ENCODE assay signal across 8 mouse cellular contexts in genomic region chr4:114415925-114416645, GRCm38 (mm10). TPM values are rescaled to one million over a fixed set of nuclear protein-coding genes. Genes with fewer than 3 reads are reported as not detected.
A peak's percentile ranks its signal among the peaks of the same experiment; 100 is the strongest.
DNase-seq lines count a peak whose midpoint lies in the region; ATAC-seq and TF ChIP-seq lines count a peak whose summit lies in the region.

No protein-coding gene starts in this region.

- no peaks in the 10 kb centered on the region for H3K36me3 ChIP-seq in forebrain, embryonic 14.5 days (ENCODE audit: control insufficient read depth, insufficient read depth, low read length)
- no peaks in the 10 kb centered on the region for H3K36me3 ChIP-seq in forebrain, embryonic 16.5 days (ENCODE audit: control insufficient read depth, insufficient read depth)
- H3K36me3 ChIP-seq in limb, embryonic 14.5 days (ENCODE audit: control insufficient read depth, insufficient read depth, low read length) = no peaks in the 10 kb centered on the region

- DNase-seq in forebrain, embryonic 14.5 days (ENCODE audit: low spot score) = peak; percentile 11
- DNase-seq in urinary bladder, postnatal 14 days (ENCODE audit: low spot score) = peak; percentile 24
- DNase-seq in urinary bladder, postnatal 25 days (ENCODE audit: low spot score) = no peak
- DNase-seq in limb, embryonic 14.5 days (ENCODE audit: low spot score) = peak; percentile 63
- peak; percentile 69 for DNase-seq in telencephalon, adult 2 months (ENCODE audit: low read depth, low spot score)
- no peak for DNase-seq in cerebellum, adult 11-12 months

- no peak overlapping the region for H3K4me2 ChIP-seq in forebrain, embryonic 14.5 days (ENCODE audit: low read length)
- H3K4me2 ChIP-seq in forebrain, embryonic 16.5 days (ENCODE audit: low read length) = no peak overlapping the region
- peak overlapping the region; percentile 28 for H3K4me2 ChIP-seq in limb, embryonic 14.5 days (replicated peaks; ENCODE audit: low read depth, low read length, severe bottlenecking)

- no peak for TF ChIP-seq POLR2A in limb, embryonic 14.5 days (IDR thresholded peaks at IDR 0.05; ENCODE audit: borderline replicate concordance, extremely low read depth, insufficient read depth, insufficient read length)

- 39% methylated on average over 16 of the region's 16 CpGs for WGBS in forebrain, embryonic 14.5 days
- 26% methylated on average over 16 of the region's 16 CpGs for WGBS in forebrain, embryonic 16.5 days
- 24% methylated on average over 16 of the region's 16 CpGs for WGBS in limb, embryonic 14.5 days

- no peaks in the 10 kb centered on the region for H3K4me1 ChIP-seq in forebrain, embryonic 14.5 days (ENCODE audit: control insufficient read depth, insufficient read depth, low read length)
- no peaks in the 10 kb centered on the region for H3K4me1 ChIP-seq in forebrain, embryonic 16.5 days (replicated peaks; ENCODE audit: control insufficient read depth, insufficient read depth, low read length)
- peaks cover 20% of the 10 kb centered on the region for H3K4me1 ChIP-seq in limb, embryonic 14.5 days (ENCODE audit: control insufficient read depth, insufficient read depth, low read length)

- no peak overlapping the region for H3K9ac ChIP-seq in forebrain, embryonic 14.5 days (ENCODE audit: low read length)
- no peak overlapping the region for H3K9ac ChIP-seq in forebrain, embryonic 16.5 days (replicated peaks; ENCODE audit: low read depth, low read length)
- 0 out of 2 replicates have a peak overlapping the region, but pooled peaks have one; percentile 8 for H3K9ac ChIP-seq in limb, embryonic 14.5 days (ENCODE audit: low read depth, low read length, severe bottlenecking)

- H3K4me3 ChIP-seq in forebrain, embryonic 14.5 days (ENCODE audit: low read depth, low read length) = no peak overlapping the region
- no peak overlapping the region for H3K4me3 ChIP-seq in forebrain, embryonic 16.5 days (replicated peaks; ENCODE audit: low read length)
- H3K4me3 ChIP-seq in limb, embryonic 14.5 days (replicated peaks; ENCODE audit: low read length) = no peak overlapping the region

- no peak for ATAC-seq in forebrain, embryonic 14.5 days
- ATAC-seq in forebrain, embryonic 16.5 days = no peak
- peak; percentile 65 for ATAC-seq in limb, embryonic 14.5 days (ENCODE audit: low FRiP score, low read depth)
- no peak for ATAC-seq in erythroblast, adult 5-6 weeks (replicated peaks; ENCODE audit: low FRiP score, poor library complexity, severe bottlenecking)

- no peaks in the 10 kb centered on the region for H3K27me3 ChIP-seq in forebrain, embryonic 14.5 days (replicated peaks; ENCODE audit: control insufficient read depth, insufficient read depth, low read length)
- H3K27me3 ChIP-seq in forebrain, embryonic 16.5 days (replicated peaks; ENCODE audit: control insufficient read depth, insufficient read depth, low read length) = no peaks in the 10 kb centered on the region
- 0 out of 2 replicates have a peak, but pooled peaks cover 5% of the 10 kb centered on the region for H3K27me3 ChIP-seq in limb, embryonic 14.5 days (ENCODE audit: control insufficient read depth, insufficient read depth, low read length)

- no peaks in the 10 kb centered on the region for H3K9me3 ChIP-seq in forebrain, embryonic 14.5 days (replicated peaks; ENCODE audit: control insufficient read depth, low read length)
- H3K9me3 ChIP-seq in forebrain, embryonic 16.5 days (ENCODE audit: control insufficient read depth, low read length) = no peaks in the 10 kb centered on the region
- no peaks in the 10 kb centered on the region for H3K9me3 ChIP-seq in limb, embryonic 14.5 days (ENCODE audit: control insufficient read depth, low read length)

- no peak overlapping the region for H3K27ac ChIP-seq in forebrain, embryonic 14.5 days (ENCODE audit: low read depth, low read length)
- H3K27ac ChIP-seq in forebrain, embryonic 16.5 days (ENCODE audit: low read length) = no peak overlapping the region
- H3K27ac ChIP-seq in limb, embryonic 14.5 days (replicated peaks; ENCODE audit: low read depth, low read length) = peak overlapping the region; percentile 72; the same call in 1 of the 2 replicates

RNA-seq across cellular contexts. Expression of gene Trabd2b, which starts 9.6 kb away (rescaled TPM):
- 0.37 and 0.41 TPM in 2 replicates for polyA plus RNA-seq in forebrain, embryonic 14.5 days (2014; fragmentation: Nextera tagmentation; extraction: Ambion mirVana)
- polyA plus RNA-seq in forebrain, embryonic 16.5 days (2015; fragmentation: Nextera tagmentation; extraction: Ambion mirVana) = 0.29 and 0.60 TPM in 2 replicates
- polyA plus RNA-seq in limb, embryonic 14.5 days (2012; rRNA removed) = 6.2 and 7.4 TPM in 2 replicates
- 3.6 and 4.6 TPM in 2 replicates for polyA plus RNA-seq in limb, embryonic 14.5 days (2014; fragmentation: Nextera tagmentation; extraction: Ambion mirVana)
- not detected in 2 replicates for total RNA-seq in erythroblast, adult 5-6 weeks (2015; ENCODE audit: low replicate concordance)
- not detected in 2 replicates for total RNA-seq in erythroblast, adult 5-6 weeks (2017; ENCODE audit: low replicate concordance)

Comparison
In these comparisons a context has a peak if more than half of its experiments do, and no peak if none do; other contexts are left out.
1. DNase-seq: peak in forebrain, embryonic 14.5 days (single experiment), urinary bladder, postnatal 14 days (single experiment), limb, embryonic 14.5 days (single experiment) and telencephalon, adult 2 months (single experiment); none in urinary bladder, postnatal 25 days (single experiment) and cerebellum, adult 11-12 months (single experiment).